Mouse (Mus musculus) stomach, embryonic 15.5 days (tissue): ENCODE data around the gene Gcdh. TPM values are rescaled to one million over a fixed set of nuclear protein-coding genes. Genes with fewer than 3 reads are reported as not detected.

Experiments used
- ATAC-seq: fragments of 200-750 bp; cut with Nextera tagmentation; 2 replicates; pipeline ENCODE4 v1.8.0; 2017; ENCODE audit warnings: low read depth, moderate number of reproducible peaks, moderate TSS enrichment; ENCODE audit not compliant: insufficient read depth, low FRiP score
- H3K27ac ChIP-seq: fragments of 300-500 bp; sonication (generic); 2 replicates; pipeline ENCODE4 v1.5.1; 2015; ENCODE audit warnings: mild to moderate bottlenecking, inconsistent platforms
- H3K27me3 ChIP-seq: fragments of 300-500 bp; sonication (generic); replicated peaks from 2 replicates; pipeline ENCODE4 v1.6.1; 2015; ENCODE audit warnings: inconsistent platforms
- H3K36me3 ChIP-seq: fragments of 300-500 bp; sonication (generic); 2 replicates; pipeline ENCODE4 v1.6.1; 2015; ENCODE audit warnings: inconsistent platforms
- H3K4me1 ChIP-seq: fragments of 300-500 bp; sonication (generic); 2 replicates; pipeline ENCODE4 v1.6.1; 2015; ENCODE audit warnings: inconsistent platforms
- H3K4me2 ChIP-seq: fragments of 300-500 bp; sonication (generic); 2 replicates; pipeline ENCODE4 v1.6.1; 2015; ENCODE audit warnings: mild to moderate bottlenecking, inconsistent platforms
- H3K4me3 ChIP-seq: fragments of 300-500 bp; sonication (generic); replicated peaks from 2 replicates; pipeline ENCODE4 v1.5.1; 2015; ENCODE audit warnings: inconsistent platforms
- H3K9ac ChIP-seq: fragments of 300-500 bp; sonication (generic); 2 replicates; pipeline ENCODE4 v1.6.1; 2015; ENCODE audit warnings: inconsistent platforms
- H3K9me3 ChIP-seq: fragments of 300-500 bp; sonication (generic); 2 replicates; pipeline ENCODE4 v1.6.1; 2016; ENCODE audit warnings: inconsistent platforms
- WGBS: fragments of 180-500 bp; shearing (Covaris S2); methylation state at CpG from one replicate; pipeline ENCODE4 v1.1.7; 2015; 5-methylcytosine and 5-hydroxymethylcytosine counted together
- polyA plus RNA-seq: library from polyadenylated mRNA; unstranded; fragments of >200 nt; fragmentation: Nextera tagmentation; extraction: Ambion mirVana; gene quantifications from 2 replicates; pipeline ENCODE4 v1.2.1, GENCODE M21; 2015

Gene Gcdh
- polyA plus RNA-seq, 1 experiment from 2014 or later, result 42.6 TPM

DNA sequence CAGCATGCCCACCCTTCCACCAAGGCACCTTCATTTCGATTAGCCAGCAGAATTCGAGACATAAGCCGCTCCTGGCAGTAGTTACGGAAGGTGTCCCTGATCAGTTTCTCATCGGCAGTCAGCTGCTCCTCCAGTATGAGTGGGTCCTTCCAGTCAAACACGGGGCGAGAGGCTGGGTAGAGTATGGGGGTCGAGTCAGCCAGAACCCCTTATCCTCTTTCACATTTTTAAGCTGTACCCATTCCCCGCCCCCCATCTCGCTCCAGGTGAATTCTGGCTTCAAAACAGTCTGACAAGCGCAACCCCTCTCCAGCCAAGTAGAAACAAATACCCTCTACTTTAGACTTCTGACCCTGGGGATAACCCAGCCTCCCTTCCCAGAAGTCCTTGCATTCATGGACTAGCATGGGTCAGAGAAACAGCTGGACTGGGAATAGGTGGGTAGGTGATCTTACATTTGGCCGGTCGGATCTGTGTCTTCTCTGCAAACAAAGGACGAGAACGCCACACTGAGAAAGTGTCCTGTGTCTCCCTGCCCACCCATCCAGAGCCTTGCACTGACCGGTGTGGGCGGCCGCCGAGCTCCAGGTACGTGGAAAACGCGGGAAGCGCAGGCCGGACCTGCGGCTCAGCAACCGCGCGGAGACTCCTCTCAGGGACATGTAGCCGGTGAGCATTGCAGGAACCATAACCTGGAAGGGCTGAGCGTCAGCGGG lies 570 bp downstream of the Gcdh start:
- WGBS, result 10% methylated on average over 31 of the region's 31 CpGs
- peak overlapping the region; percentile 93 for H3K4me2 ChIP-seq
- H3K27ac ChIP-seq, result no peak overlapping the region
- H3K4me3 ChIP-seq, result peak overlapping the region; percentile 81
- ATAC-seq, result peak; percentile 12
- H3K36me3 ChIP-seq, result peaks cover 6% of the 10 kb centered on the region
- peak overlapping the region; percentile 68 for H3K9ac ChIP-seq
- H3K9me3 ChIP-seq, result no peaks in the 10 kb centered on the region
- H3K27me3 ChIP-seq, result no peaks in the 10 kb centered on the region
- peaks cover 6% of the 10 kb centered on the region for H3K4me1 ChIP-seq

DNA sequence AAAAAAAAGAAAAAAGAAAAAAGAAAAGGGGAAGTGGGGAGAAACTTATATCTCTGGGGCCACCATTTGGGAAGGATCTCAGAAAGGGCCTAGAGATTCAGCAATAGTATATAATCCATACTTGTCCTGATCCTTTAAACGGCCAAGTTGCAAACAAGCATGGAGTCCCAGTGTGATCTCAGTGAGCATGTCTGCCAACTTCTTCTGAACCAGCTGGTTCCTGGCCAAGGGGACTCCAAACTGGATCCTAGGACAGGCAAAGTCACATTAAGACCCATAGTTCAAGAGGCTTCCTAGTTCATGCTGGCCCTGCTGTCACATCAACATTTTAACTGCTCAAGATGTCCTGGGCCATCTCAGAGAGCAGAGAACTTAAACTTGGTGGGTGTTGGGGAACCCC lies 4.6 kb downstream of the Gcdh start:
- no peaks in the 10 kb centered on the region for H3K27me3 ChIP-seq
- 81% methylated on average over 1 of the region's 1 CpGs for WGBS
- H3K36me3 ChIP-seq, result peaks cover 7% of the 10 kb centered on the region

DNA sequence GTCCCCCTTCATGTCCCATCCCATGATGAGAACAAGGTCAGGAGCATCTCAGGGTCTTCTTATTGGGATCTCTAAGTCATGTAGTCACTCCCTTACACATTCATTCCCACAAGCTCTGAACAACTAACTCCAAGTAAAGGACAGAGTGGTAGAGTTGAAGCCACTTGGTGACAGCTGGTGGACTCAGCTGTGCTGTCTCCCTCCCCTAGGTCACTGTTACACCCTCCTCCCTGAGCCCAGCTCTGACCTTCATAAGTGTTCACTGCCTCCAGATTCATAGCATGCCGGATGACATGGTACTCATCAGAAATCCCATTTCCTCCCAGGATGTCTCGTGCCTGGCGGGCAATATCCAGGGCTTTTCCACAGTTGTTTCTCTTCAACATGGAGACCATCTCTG lies 5.4 kb downstream of the Gcdh start:
- Histone ChIP-seq H3K4me3 (no peak overlapping the region), H3K9ac (no peak overlapping the region), H3K4me2 (no peak overlapping the region), H3K9me3 (no peaks in the 10 kb centered on the region), H3K4me1 (peaks cover 6% of the 10 kb centered on the region), H3K27me3 (no peaks in the 10 kb centered on the region), H3K27ac (no peak overlapping the region), H3K36me3 (peaks cover 7% of the 10 kb centered on the region)
- ATAC-seq, result no peak
- 84% methylated on average over 3 of the region's 3 CpGs for WGBS

More for the DNA sequence above, 4.6 kb downstream of the Gcdh start:
- no peak overlapping the region for H3K27ac ChIP-seq
- peaks cover 6% of the 10 kb centered on the region for H3K4me1 ChIP-seq
- H3K9ac ChIP-seq, result no peak overlapping the region
- no peak for ATAC-seq
- H3K4me3 ChIP-seq, result no peak overlapping the region
- H3K9me3 ChIP-seq, result no peaks in the 10 kb centered on the region
- no peak overlapping the region for H3K4me2 ChIP-seq

DNA sequence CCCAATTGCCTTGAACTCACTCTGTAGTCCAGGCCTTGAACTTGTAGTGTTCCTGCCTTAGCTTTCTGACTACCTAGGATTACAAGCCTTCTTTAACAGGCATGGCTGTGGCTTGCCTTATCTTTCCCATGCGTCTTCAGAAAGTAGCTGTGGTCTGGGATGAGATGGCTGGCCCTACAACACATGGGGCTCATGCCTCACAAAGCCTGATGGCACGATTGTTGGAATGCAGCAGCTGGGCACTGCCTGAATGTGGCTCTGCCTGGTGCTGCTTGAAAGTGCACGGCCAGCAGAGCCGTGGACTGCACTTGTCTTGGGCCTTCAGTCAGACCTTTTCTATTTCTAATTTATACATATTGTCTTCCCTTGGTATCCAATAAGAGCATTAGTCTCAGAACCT lies 9.0 kb downstream of the Gcdh start:
- no peak overlapping the region for H3K27ac ChIP-seq
- no peak overlapping the region for H3K4me2 ChIP-seq
- peaks cover 7% of the 10 kb centered on the region for H3K36me3 ChIP-seq
- no peak overlapping the region for H3K9ac ChIP-seq
- H3K27me3 ChIP-seq, result no peaks in the 10 kb centered on the region
- H3K9me3 ChIP-seq, result no peaks in the 10 kb centered on the region
- H3K4me1 ChIP-seq, result no peaks in the 10 kb centered on the region
- no peak for ATAC-seq
- H3K4me3 ChIP-seq, result no peak overlapping the region
- 88% methylated on average over 4 of the region's 4 CpGs for whole genome bisulfite sequencing

DNA sequence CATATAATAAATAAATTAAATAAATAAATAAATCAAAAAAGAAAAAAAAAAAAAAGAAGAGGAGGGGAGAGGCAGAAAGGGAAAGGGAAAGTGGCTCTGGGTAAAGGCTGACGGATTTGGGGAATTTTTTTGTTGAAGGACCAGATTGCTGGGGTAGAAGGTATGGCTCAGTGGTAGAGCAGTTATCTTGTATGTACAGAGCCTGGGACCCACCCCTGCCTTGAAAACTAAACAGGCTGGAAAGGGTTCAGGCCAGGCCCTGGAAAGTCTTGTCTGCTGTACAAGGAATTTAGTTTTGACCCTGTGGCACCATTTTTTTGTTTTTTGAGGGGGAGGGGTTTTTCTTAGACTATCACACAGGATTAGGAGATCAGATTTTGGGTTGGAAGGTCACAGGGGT lies 14.8 kb downstream of the Gcdh start:
- Histone ChIP-seq H3K9ac (no peak overlapping the region), H3K27ac (no peak overlapping the region), H3K27me3 (no peaks in the 10 kb centered on the region), H3K9me3 (no peaks in the 10 kb centered on the region), H3K36me3 (no peaks in the 10 kb centered on the region), H3K4me2 (no peak overlapping the region), H3K4me1 (no peaks in the 10 kb centered on the region), H3K4me3 (no peak overlapping the region)
- no peak for ATAC-seq
- 80% methylated on average over 1 of the region's 1 CpGs for WGBS

DNA sequence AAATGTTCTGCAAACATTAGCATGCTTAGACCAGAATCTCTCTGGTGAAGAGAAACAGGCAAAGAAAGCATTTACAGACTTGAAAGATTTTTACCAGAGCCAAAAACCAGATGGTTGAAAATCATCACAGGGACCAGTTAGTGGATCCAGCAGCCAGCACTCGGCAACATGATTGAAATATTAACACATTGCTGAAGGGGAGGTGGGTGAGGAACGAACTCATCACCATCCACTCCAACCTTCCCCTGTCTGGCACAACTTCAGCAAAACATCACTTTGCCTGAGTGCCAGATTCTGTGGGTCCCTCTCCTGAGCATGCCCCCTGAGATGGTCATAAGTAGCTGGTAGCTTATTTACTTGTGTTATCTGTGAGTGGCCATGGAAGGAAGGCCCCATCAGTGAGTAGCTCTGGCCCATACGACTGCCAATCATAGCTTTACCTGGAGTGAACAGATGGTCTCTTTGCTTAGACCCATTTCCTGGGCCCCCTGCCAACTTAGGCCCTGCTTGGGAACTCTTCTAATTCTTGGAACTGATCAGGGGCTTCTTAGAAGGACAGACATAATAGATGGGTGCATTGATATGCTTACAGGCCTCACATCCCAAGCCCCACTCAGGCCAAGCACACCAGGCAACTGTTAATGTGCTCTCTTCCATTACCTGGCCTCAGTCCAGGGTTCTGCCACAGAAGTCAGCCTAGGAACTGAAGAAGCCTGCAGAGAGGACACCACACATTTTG lies 16.3 kb downstream of the Gcdh start:
- peaks cover 6% of the 10 kb centered on the region for H3K4me1 ChIP-seq
- H3K27me3 ChIP-seq, result no peaks in the 10 kb centered on the region
- ATAC-seq, result no peak
- 75% methylated on average over 3 of the region's 3 CpGs for WGBS
- H3K9me3 ChIP-seq, result no peaks in the 10 kb centered on the region
- no peak overlapping the region for H3K4me3 ChIP-seq
- H3K9ac ChIP-seq, result no peak overlapping the region
- no peak overlapping the region for H3K27ac ChIP-seq
- no peak overlapping the region for H3K4me2 ChIP-seq
- H3K36me3 ChIP-seq, result no peaks in the 10 kb centered on the region

DNA sequence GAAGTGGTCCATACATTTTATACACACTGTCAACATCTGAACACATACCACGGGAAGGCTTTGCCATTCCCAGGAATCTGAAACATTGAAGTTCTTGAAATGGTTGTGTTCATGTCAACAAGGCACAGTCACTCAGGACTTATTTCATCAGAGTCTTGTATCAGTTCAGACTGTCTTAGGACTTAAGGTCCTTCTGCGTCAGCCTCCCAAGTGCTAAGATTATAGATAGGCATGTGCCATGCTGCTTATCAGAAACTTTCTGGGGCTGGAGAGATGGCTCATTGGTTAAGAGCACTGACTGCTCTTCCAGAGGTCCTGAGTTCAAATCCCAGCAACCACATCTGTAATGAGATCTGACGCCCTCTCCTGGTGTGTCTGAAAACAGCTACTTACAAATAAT lies 19.4 kb downstream of the Gcdh start:
- no peak overlapping the region for H3K4me3 ChIP-seq
- H3K9me3 ChIP-seq, result no peaks in the 10 kb centered on the region
- H3K27ac ChIP-seq, result no peak overlapping the region
- H3K4me2 ChIP-seq, result no peak overlapping the region
- no peak for ATAC-seq
- peaks cover 14% of the 10 kb centered on the region for H3K4me1 ChIP-seq
- H3K36me3 ChIP-seq, result peaks cover 4% of the 10 kb centered on the region; the same call in 1 of the 2 replicates
- no peak overlapping the region for H3K9ac ChIP-seq
- no peaks in the 10 kb centered on the region for H3K27me3 ChIP-seq
- 89% methylated on average over 3 of the region's 3 CpGs for WGBS

DNA sequence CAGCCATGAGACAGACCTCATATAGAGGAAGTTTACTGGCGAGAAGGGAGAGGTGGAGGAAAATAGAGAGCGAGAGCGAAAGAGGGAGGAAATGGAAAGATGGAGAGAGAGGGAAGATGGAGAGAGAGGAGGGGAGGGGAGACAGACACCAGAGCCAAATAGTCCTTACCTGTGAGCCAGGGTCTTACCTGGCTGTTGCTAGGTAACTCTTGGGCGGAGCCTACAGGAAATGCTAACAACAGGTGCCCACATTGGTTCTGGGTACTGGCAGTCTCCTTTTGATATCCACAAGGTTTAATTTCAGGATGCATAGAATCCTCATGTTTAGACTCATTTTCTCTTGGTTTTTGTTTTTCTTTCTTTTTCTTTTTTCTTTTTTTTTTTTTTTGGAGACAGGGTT lies 20.7 kb downstream of the Gcdh start:
- no peaks in the 10 kb centered on the region for H3K27me3 ChIP-seq
- H3K4me3 ChIP-seq, result peak overlapping the region; percentile 53
- peak overlapping the region; percentile 100 for H3K4me2 ChIP-seq
- no peak overlapping the region for H3K27ac ChIP-seq
- no peak for ATAC-seq
- WGBS, result 63% methylated on average over 4 of the region's 4 CpGs
- 0 out of 2 replicates have a peak overlapping the region, but pooled peaks have one; percentile 34 for H3K9ac ChIP-seq
- peaks cover 12% of the 10 kb centered on the region for H3K36me3 ChIP-seq
- H3K4me1 ChIP-seq, result peaks cover 14% of the 10 kb centered on the region
- H3K9me3 ChIP-seq, result no peaks in the 10 kb centered on the region

DNA sequence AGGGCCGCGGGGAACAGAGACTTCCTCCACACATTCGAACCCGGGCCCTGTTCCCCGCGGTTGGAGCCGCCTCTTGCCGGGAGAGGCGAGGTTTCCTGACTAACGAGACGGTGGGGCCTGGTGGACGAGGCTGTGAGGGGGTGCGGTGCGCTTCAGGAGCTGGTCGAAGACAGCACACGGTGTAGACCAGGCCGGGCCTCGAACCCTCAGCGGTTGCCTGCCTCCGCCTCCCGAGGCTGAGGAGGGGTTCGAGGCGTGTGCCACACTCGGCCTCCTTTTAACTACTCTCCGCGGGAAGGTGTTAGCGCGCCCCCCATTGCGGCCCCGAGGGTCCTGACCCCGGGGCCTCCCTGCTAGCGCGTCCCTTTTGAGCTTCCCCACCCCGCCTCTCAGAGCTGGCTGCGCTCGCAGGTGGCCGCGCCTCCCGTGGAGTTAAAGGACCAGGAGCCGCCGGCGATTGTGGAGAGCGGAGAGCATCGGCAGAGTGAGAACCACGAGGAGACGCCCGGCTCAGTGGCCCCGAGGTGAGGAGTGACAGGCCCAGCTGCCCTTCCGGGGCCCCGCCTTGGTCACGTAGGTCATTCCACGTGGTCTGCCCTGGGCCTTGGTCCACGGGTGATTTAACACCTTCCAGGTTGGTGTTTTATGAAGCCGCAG lies 21.3 kb downstream of the Gcdh start:
- peak; percentile 65 for ATAC-seq
- 3% methylated on average over 53 of the region's 54 CpGs for WGBS

DNA sequence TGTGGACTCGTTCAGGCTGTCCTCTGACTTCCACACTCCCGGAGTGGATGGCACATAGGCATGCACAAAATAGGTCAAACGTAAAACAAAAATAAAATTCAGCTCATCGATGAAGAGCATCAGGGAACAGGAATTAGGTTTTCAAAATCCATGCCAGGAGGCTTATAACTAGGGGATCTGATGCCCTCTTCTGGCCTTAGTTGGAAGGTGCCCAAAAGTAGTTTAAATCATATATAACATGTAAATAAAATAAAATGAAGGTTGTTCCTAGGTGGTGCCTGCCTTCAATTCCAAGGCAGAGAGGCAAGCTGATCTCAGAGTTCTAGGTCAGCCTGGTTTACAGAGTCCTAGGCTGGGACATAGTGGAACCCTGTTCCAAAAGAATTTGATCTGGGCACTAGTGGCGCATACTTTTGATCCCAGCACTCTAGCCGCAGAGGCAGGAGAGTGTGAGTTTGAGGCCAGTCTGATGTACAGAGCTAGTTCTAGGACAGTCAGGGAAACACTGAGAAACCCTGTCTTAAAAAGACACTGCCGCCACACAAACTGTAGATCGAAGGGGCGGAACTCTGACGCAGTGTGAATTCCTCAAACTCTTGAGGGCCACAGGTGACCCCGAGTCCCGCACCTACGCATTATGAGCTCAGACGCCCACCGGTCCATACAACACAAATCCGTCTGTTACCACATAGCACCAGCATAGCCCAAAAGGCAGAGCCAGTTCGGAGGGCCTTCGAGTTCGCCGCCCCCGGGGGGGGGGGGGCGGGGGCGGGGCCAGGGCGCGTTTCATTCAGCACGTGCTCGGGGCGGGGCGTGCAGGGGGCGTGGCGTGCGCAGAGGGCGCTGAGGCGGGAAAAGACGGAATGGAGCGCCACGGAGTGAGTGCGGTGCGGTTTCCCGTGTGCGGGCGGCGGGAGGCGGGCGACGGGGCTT lies 22.1 kb downstream of the Gcdh start, which contains the start of gene Syce2:
Gene Syce2, plus strand, starts transcription at position 736 of the 933 bp plus-strand sequence.
- Histone ChIP-seq H3K9me3 (no peaks in the 10 kb centered on the region), H3K9ac (peak within 1 kb of the TSS; percentile 34), H3K4me1 (peaks cover 14% of the 10 kb centered on the region), H3K27me3 (no peaks in the 10 kb centered on the region), H3K4me2 (peak within 1 kb of the TSS; percentile 100), H3K4me3 (peak within 1 kb of the TSS; percentile 53), H3K27ac (no peak within 1 kb of the TSS), H3K36me3 (peaks cover 26% of the 10 kb centered on the region)
- WGBS, result 13% methylated on average over 44 of the region's 46 CpGs
- peak; percentile 73 for ATAC-seq

More for the DNA sequence above, 21.3 kb downstream of the Gcdh start:
- Histone ChIP-seq H3K4me1 (peaks cover 14% of the 10 kb centered on the region), H3K27ac (no peak overlapping the region), H3K4me3 (peak overlapping the region; percentile 53), H3K27me3 (no peaks in the 10 kb centered on the region), H3K36me3 (peaks cover 18% of the 10 kb centered on the region), H3K4me2 (peak overlapping the region; percentile 100), H3K9me3 (no peaks in the 10 kb centered on the region), H3K9ac (peak overlapping the region; percentile 34)

DNA sequence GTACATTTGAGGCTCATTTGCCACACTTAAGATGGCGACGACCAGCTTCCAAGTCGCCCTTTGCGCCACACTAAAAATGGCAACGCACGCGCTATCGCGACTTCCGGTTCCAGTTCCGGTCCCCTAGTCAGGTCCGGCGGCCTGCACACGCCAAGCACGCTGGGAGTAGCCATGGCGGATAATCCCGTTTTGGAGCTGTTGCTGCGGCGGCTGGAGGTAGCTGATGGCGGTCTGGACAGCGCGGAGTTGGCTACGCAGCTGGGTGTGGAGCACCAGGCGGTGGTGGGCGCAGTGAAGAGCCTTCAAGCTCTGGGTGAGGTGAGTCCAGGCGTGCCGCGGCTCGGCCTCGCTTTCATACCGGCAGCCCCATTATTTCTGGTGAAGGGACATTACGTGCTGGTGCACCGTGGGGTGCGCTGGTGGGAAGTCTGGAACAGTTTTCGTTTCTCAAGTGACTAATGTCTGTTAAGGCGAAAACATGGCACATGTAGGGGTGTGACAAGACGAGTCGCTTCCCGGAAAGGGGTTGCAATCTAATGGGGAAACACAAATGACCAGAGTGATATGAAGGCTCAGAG lies 36.8 kb downstream of the Gcdh start, which contains the start of gene Farsa:
Gene Farsa, plus strand, starts transcription at position 126 of the 578 bp plus-strand sequence.
- under 1% methylated on average over 39 of the region's 39 CpGs for WGBS
- H3K27ac ChIP-seq, result peak within 1 kb of the TSS; percentile 77

More for the DNA sequence above, 36.8 kb downstream of the Gcdh start, which contains the start of gene Farsa:
- H3K4me1 ChIP-seq, result peaks cover 12% of the 10 kb centered on the region
- ATAC-seq, result peak; percentile 92
- no peaks in the 10 kb centered on the region for H3K27me3 ChIP-seq
- peak within 1 kb of the TSS; percentile 95 for H3K4me3 ChIP-seq
- peak within 1 kb of the TSS; percentile 89 for H3K9ac ChIP-seq
- H3K36me3 ChIP-seq, result peaks cover 19% of the 10 kb centered on the region
- no peaks in the 10 kb centered on the region for H3K9me3 ChIP-seq
- H3K4me2 ChIP-seq, result peak within 1 kb of the TSS; percentile 83
